Mouse (Mus musculus) frontal cortex, adult (tissue): ENCODE measurements at regions not wholly inside any gene's neighbourhood (a gene's known extent, or its start where the extent isn't known, plus 50 kb on each side); places are given as distances from the start of the nearest gene placed in this dataset.
A peak's percentile ranks its signal among the peaks of the same experiment; 100 is the strongest.

ENCODE experiments used
- ATAC-seq: cut with Nextera tagmentation; 2 replicates; pipeline ENCODE4 v1.9.2; 2017; ENCODE audit warnings: mild to moderate bottlenecking, moderate library complexity, mixed read lengths; ENCODE audit not compliant: low TSS enrichment

- ATAC-seq = no peak
Observed at GRCm38 (mm10) chr15:70982719-70983118, 2851.6 kb upstream of the Gm6569 start.

GRCm38 (mm10) chr15:70987973-70988570, 2846.3 kb upstream of the Gm6569 start:
- ATAC-seq = no peak

- ATAC-seq = no peak
Observed at GRCm38 (mm10) chr15:70993397-70993796, 2841.0 kb upstream of the Gm6569 start.

- ATAC-seq = no peak
Observed at GRCm38 (mm10) chr15:71010362-71010761, 2824.0 kb upstream of the Gm6569 start.

- ATAC-seq = no peak
Observed at GRCm38 (mm10) chr15:71010773-71011172, 2823.6 kb upstream of the Gm6569 start.

- ATAC-seq = no peak
Observed at GRCm38 (mm10) chr15:71054251-71054852, 2780.0 kb upstream of the Gm6569 start.

- no peak for ATAC-seq
Observed at GRCm38 (mm10) chr15:71086367-71086997, 2747.9 kb upstream of the Gm6569 start.

- peak; percentile 91 for ATAC-seq
Observed at GRCm38 (mm10) chr15:71099111-71099510, 2735.2 kb upstream of the Gm6569 start.

- ATAC-seq = no peak
Observed at GRCm38 (mm10) chr15:71129802-71130201, 2704.6 kb upstream of the Gm6569 start.

- no peak for ATAC-seq
Observed at GRCm38 (mm10) chr15:71157680-71158079, 2676.7 kb upstream of the Gm6569 start.

- ATAC-seq = peak; percentile 57
Observed at GRCm38 (mm10) chr15:71162097-71162496, 2672.3 kb upstream of the Gm6569 start.

- peak; percentile 98 for ATAC-seq
Observed at GRCm38 (mm10) chr15:71195011-71195739, 2639.2 kb upstream of the Gm6569 start.

- peak; percentile 93 for ATAC-seq
Observed at GRCm38 (mm10) chr15:71240647-71241351, 2593.6 kb upstream of the Gm6569 start.

- peak; percentile 90 for ATAC-seq
Observed at GRCm38 (mm10) chr15:71243539-71243938, 2590.8 kb upstream of the Gm6569 start.

GRCm38 (mm10) chr15:71275876-71276565, 2558.3 kb upstream of the Gm6569 start:
- ATAC-seq = no peak

GRCm38 (mm10) chr15:71276566-71276912, 2557.8 kb upstream of the Gm6569 start:
- no peak for ATAC-seq

GRCm38 (mm10) chr15:71277388-71277787, 2557.0 kb upstream of the Gm6569 start:
- no peak for ATAC-seq

- peak; percentile 95 for ATAC-seq
Observed at GRCm38 (mm10) chr15:71283775-71284174, 2550.6 kb upstream of the Gm6569 start.

- no peak for ATAC-seq
Observed at GRCm38 (mm10) chr15:71302541-71302940, 2531.8 kb upstream of the Gm6569 start.

- no peak for ATAC-seq
Observed at GRCm38 (mm10) chr15:71310230-71310629, 2524.1 kb upstream of the Gm6569 start.

- ATAC-seq = no peak
Observed at GRCm38 (mm10) chr15:71326596-71326995, 2507.8 kb upstream of the Gm6569 start.
